Mouse (Mus musculus) ES-CJ7 (cell line): ENCODE data around the gene Ankmy2.

Source experiments
- DNase-seq: peaks from one replicate; pipeline ENCODE4 v3.0.0; 2011; ENCODE audit warnings: low read depth, low spot score

Ankmy2 gene

DNA sequence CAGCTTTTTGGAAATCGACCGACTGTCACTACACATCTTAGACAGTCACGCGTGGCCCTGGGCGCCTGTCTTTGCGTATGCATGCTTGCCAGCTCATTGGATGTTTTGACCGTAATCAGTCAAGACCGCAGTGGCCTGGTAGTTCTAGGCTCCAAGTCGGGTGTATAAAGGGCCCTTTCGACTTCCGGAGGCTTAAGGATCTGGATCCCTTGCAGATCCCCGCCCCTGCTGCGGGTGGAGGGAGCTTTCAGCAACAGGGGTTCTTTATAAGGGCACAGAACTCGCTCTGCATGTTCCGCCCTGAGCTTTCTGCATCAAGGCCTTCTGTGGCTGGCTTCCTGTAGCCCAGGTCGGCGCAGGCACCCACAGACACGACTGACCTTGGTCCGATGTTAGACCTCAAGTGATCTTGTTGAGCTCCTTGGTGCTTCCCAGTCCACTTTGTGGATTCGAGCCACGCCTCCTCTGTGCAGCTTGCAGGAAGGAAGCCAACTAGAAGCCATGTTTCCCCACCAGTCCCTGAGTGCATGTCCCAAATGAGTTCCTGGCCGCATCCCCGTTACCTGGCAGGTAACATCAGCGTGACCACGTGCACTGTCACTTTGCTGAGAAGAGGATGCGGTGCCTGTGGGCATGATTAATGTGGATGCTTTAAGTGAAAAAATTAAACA is 859 bp downstream of the Ankmy2 start, which contains the start of gene Bzw2:
TSS of gene Bzw2 (minus strand) at position 443 of the 671 bp plus-strand sequence.
- peak; percentile 82 for DNase-seq

GRCm38 (mm10) chr12:36164126-36164791 is 7.3 kb downstream of the Ankmy2 start:
- DNase-seq, result no peak

- DNase-seq, result peak; percentile 38
Measured at GRCm38 (mm10) chr12:36165299-36165698, 8.4 kb downstream of the Ankmy2 start.

DNA sequence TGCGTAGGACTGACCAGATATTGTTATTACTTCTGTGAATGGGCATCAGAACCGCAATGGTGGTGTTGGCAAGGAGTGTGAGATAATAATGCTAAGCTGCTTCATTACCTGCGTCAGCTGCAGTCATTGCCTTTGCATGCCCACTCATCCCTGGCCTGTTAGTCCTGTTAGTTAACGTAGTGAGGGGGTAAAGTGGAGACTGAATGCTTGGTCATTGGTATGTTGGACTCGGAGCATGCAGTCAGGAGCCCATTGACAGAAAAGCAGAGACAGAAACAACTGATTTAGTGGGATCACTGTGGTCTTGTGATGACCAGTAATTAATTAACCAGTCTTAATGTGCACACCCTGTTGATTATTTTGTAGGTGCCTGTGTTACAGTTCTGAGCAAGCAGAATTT is 20.3 kb downstream of the Ankmy2 start:
- no peak for DNase-seq

DNA sequence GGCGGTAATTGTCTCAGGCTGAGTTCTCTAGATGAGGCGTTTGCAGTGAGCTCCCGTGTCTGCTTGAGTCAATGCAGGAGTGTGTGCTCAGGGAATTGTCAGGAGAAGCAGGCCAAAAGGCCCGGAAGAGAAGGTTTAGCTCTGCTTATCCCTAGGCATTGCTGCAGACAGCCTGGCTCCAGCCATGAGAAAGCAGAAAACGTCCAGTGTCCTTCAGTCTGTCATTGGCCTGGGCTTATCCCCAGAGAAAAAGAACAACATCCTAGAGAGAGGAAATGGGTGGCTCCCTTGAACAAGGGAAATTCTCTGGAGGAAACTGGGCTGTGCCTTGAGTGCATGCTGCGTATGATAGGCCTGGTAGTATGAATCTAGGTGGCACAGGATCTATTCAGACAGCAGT is 25.7 kb downstream of the Ankmy2 start:
- DNase-seq, result no peak

DNA sequence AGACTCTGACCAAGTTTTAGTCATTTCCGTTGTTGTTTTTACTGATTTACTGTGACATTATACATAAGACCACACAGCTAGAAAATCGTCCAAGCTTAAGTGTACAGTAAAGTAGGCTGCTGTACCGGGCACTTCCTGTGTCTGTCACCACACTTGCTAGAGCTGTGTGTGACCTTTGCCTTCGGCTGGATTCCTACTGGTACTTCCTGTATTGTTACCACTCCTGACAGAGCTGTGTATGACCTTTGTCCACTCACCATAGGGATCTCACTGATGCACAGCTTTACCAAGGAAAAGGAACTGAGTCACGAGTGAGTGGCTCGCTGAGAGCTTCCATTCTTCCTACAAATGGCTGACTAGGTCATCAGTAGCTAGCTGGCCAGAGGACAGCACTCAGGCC is 30.2 kb downstream of the Ankmy2 start:
- no peak for DNase-seq

DNA sequence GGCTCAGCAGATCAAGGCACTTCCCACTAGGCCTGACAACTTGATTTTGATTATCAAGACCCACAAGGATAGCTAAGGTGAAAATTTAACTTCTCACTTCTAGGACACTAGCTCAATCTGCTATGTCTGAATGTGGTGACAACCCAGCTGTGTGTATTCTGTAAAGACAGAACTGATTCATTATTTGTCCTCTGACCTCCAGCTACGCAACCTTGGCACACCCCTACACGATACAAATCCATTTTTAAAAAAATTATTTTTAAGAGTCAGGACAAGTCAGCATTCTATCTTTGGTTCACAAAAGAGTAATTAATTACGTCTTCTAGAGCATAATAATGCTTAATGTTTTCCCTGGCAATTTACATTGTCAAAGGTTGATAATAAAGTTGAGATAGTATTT is 32.7 kb downstream of the Ankmy2 start:
- no peak for DNase-seq

GRCm38 (mm10) chr12:36190343-36190742 is 33.4 kb downstream of the Ankmy2 start:
- no peak for DNase-seq

DNA sequence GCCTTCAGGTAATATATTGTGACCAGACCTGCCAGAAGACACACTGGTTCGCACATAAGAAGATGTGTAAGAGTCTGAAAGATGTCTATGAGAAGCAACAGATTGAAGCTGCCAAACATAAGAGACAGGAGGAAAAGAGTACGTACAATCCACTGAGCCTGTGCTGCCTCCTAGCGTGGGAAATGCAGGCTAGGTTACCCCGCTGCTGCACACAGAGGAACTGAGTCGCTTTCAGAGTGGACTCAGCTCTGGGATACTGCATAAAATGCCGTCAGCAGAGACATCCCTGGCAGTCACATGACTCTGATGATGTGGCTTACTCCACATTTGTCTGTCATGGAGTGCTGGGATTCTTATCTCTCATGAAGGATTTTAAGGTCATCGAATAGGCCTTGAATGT is 38.1 kb downstream of the Ankmy2 start:
- no peak for DNase-seq

GRCm38 (mm10) chr12:36205579-36206119 is 48.7 kb downstream of the Ankmy2 start:
- peak; percentile 70 for DNase-seq

GRCm38 (mm10) chr12:36207072-36207799 is 50.3 kb downstream of the Ankmy2 start:
- DNase-seq, result no peak

GRCm38 (mm10) chr12:36207800-36208148 is 50.9 kb downstream of the Ankmy2 start:
- DNase-seq, result no peak

- peak; percentile 37 for DNase-seq
Measured at GRCm38 (mm10) chr12:36208456-36208855, 51.5 kb downstream of the Ankmy2 start.

DNA sequence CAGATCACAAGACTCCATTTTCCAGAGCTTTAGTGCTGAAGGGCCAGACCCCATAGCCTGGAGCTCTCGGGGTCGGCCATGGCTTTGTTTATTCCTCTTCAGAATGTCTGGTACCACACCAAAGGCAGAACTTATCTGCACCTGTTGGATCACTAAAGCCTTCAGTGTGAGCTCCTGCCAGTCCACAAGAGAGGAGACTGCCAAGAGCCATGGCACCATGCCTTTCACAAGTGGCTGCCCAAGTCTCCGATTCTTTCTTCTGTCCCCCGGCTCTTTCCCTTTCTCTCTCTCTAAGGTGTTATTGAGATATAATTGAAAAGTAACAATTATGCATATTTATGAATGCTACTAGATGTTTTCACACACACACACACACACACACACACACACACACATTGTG is 53.2 kb downstream of the Ankmy2 start:
- no peak for DNase-seq

- DNase-seq, result no peak
Measured at GRCm38 (mm10) chr12:36214389-36215148, 57.7 kb downstream of the Ankmy2 start.

DNA sequence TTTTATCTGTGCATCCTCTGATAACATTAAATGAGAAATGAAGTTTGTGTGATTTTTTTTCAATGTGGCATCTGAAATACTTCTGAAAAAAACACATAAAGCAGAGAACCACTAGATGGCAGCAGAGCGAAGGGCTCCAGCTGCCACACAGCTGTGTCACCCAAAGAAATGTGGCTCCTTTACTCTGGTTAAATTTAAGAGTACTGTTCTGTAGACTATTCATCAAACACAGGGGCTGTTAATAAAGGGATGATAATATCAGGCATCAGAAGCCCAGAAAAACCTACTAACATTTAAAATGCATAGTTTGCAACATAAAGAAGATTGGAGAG is 58.2 kb downstream of the Ankmy2 start:
- DNase-seq, result peak; percentile 44

GRCm38 (mm10) chr12:36216230-36216629 is 59.3 kb downstream of the Ankmy2 start:
- DNase-seq, result no peak

DNA sequence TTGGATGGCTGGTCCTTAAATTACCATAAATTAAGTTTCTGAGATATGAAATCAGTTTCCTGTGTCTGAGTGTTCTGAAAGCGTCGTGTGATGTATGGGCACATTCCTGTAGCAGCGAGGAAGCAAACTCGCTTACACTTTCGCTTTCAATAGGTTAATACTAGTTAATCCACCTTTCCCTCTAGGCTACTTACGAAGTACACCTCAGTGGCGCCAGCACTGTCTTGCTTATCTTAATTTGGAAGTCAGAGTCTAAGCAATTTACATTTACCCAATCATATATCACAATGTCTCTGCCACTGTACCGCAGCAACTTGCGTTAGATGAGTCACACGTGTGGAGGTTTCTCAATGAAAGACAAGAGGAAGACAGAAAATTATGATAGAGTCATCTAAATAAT is 60.0 kb downstream of the Ankmy2 start:
- no peak for DNase-seq

GRCm38 (mm10) chr12:36224392-36224791 is 67.5 kb downstream of the Ankmy2 start:
- DNase-seq, result no peak

DNA sequence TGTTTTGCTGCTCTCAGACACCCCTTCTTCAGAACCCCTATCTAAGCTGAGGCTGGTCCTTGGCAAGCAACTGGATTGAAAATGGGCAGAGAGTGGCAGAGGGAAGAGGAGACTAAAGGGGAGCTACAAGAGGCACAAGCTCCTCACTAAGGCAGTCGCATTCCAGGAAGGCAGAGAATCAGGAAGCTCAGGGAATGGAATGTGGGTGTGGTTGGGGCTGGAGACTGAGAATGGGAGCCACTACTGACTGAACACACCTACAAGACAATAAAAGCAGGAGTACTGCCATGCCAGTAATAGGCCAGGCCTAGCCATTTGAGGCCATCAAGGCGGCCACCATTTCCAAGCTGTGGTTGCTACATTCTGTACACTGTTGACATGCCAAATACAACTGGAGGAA is 74.5 kb downstream of the Ankmy2 start:
- DNase-seq, result peak; percentile 71

GRCm38 (mm10) chr12:36241171-36241570 is 84.3 kb downstream of the Ankmy2 start:
- no peak for DNase-seq
